Mouse (Mus musculus): ENCODE data around the gene Mfap4.

DNA sequence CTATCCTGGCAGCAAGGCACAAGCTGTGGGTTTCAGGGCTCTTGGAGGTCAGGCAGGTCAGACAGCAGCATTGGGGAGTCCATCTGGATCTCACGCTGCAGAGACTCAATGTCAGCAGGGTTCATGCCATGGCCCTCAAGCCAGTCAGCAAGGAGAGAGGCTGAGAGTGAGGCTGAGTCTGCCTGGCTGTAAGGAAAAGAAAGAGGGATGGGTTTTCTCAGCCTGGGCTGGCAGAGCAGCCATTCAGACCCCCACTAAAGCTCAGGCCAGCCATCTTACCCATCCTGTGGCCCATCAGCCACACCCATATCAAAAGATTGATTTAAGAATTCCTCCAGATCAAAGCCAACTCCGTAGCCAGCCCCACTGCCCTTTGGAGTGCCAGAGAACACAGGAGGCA lies 3.9 kb downstream of the Mfap4 start:
- TF ChIP-seq E2F4 (IDR thresholded peaks at IDR 0.05; ENCODE audit: insufficient replicate concordance, low read depth, low read length) = no peak
- no peak for TF ChIP-seq MYC (IDR thresholded peaks at IDR 0.05; ENCODE audit: low read depth, low read length)
- no peak for TF ChIP-seq CTCF (conservative IDR thresholded peaks at IDR 0.05 in 1 of 2, IDR thresholded peaks at IDR 0.05 in 1 of 2; ENCODE audit: low read depth in 2 of 2, low read length in 2 of 2)
- TF ChIP-seq EP300 (IDR thresholded peaks at IDR 0.05; ENCODE audit: low read length) = no peak
- no peak for TF ChIP-seq HCFC1 (IDR thresholded peaks at IDR 0.05; ENCODE audit: low read depth, low read length)
- no peak for TF ChIP-seq CHD2 (IDR thresholded peaks at IDR 0.05; ENCODE audit: low read length)
- TF ChIP-seq POLR2A (IDR thresholded peaks at IDR 0.05; ENCODE audit: low read depth, low read length) = no peak
- TF ChIP-seq TBP (conservative IDR thresholded peaks at IDR 0.05; ENCODE audit: low read depth, low read length) = no peak
- no peak for TF ChIP-seq MXI1 (IDR thresholded peaks at IDR 0.05; ENCODE audit: low read depth, low read length)
- TF ChIP-seq POLR2AphosphoS2 (IDR thresholded peaks at IDR 0.05; ENCODE audit: low read depth, low read length) = no peak
